Mouse (Mus musculus) intestine, postnatal 0 days (tissue): Measurements from ENCODE around the gene Pex5. TPM values are rescaled to one million over a fixed set of nuclear protein-coding genes. Genes with fewer than 3 reads are reported as not detected.

Experiments
- ATAC-seq: fragments of 200-750 bp; cut with Nextera tagmentation; 2 replicates; pipeline ENCODE4 v1.8.0; 2017; ENCODE audit warnings: mild to moderate bottlenecking, moderate TSS enrichment, moderate library complexity
- H3K27ac ChIP-seq: fragments of 300-500 bp; sonication (generic); 2 replicates; pipeline ENCODE4 v1.5.1; 2014; ENCODE audit warnings: mild to moderate bottlenecking, low read depth, low read length, moderate library complexity
- H3K27me3 ChIP-seq: fragments of 300-500 bp; sonication (generic); replicated peaks from 2 replicates; pipeline ENCODE4 v1.6.1; 2014; ENCODE audit warnings: low read length, mixed read lengths; ENCODE audit not compliant: control insufficient read depth, insufficient read depth
- H3K36me3 ChIP-seq: fragments of 300-500 bp; sonication (generic); 2 replicates; pipeline ENCODE4 v1.6.1; 2014; ENCODE audit warnings: mild to moderate bottlenecking, moderate library complexity; ENCODE audit not compliant: control insufficient read depth, insufficient read depth
- H3K4me1 ChIP-seq: fragments of 300-500 bp; sonication (generic); replicated peaks from 2 replicates; pipeline ENCODE4 v1.6.1; 2014; ENCODE audit warnings: antibody characterized with exemption, low read length, mixed read lengths; ENCODE audit not compliant: control insufficient read depth, insufficient read depth
- H3K4me2 ChIP-seq: fragments of 300-500 bp; sonication (generic); replicated peaks from 2 replicates; pipeline ENCODE4 v1.6.1; 2014; ENCODE audit warnings: low read depth, mild to moderate bottlenecking, moderate library complexity
- H3K4me3 ChIP-seq: fragments of 300-500 bp; sonication (generic); 2 replicates; pipeline ENCODE4 v1.5.1; 2014; ENCODE audit warnings: low read depth, low read length
- H3K9ac ChIP-seq: fragments of 300-500 bp; sonication (generic); 2 replicates; pipeline ENCODE4 v1.6.1; 2014; ENCODE audit warnings: mild to moderate bottlenecking, low read depth, low read length
- H3K9me3 ChIP-seq: fragments of 300-500 bp; sonication (generic); 2 replicates; pipeline ENCODE4 v1.6.1; 2016; ENCODE audit warnings: mixed run types; ENCODE audit not compliant: control insufficient read depth
- CTCF ChIP-seq: sonication (generic); IDR thresholded peaks from 2 replicates; pipeline ENCODE4 v1.5.1; 2016; ENCODE audit warnings: low read depth, mild to moderate bottlenecking, control low read depth, antibody characterized with exemption, moderate library complexity
- WGBS: fragments of 180-500 bp; shearing (Covaris S2); extraction: QIAGEN DNeasy Blood & Tissue Kit; methylation state at CpG from one replicate; pipeline ENCODE4 v1.1.7; 2014; 5-methylcytosine and 5-hydroxymethylcytosine counted together
- polyA plus RNA-seq: library from polyadenylated mRNA; unstranded; fragments of >200 nt; fragmentation: Nextera tagmentation; extraction: Ambion mirVana; gene quantifications from 2 replicates; pipeline ENCODE4 v1.2.1, GENCODE M21; 2015

The Pex5 gene
- polyA plus RNA-seq, 1 experiment from 2014 or later = 30.1 TPM

- 0 out of 2 replicates have a peak, but pooled peaks have one; percentile 42 for ATAC-seq
- Histone ChIP-seq H3K4me1 (no peaks in the 10 kb centered on the region), H3K9me3 (no peaks in the 10 kb centered on the region), H3K4me3 (no peak overlapping the region), H3K4me2 (no peak overlapping the region), H3K27me3 (no peaks in the 10 kb centered on the region), H3K27ac (no peak overlapping the region), H3K9ac (no peak overlapping the region), H3K36me3 (no peaks in the 10 kb centered on the region)
- WGBS = 63% methylated on average over 3 of the region's 3 CpGs
- TF ChIP-seq CTCF = no peak
Observed at GRCm38 (mm10) chr6:124451995-124452394, 37.1 kb upstream of the Pex5 start.

GRCm38 (mm10) chr6:124449668-124450383 is 35.0 kb upstream of the Pex5 start:
- Histone ChIP-seq H3K36me3 (no peaks in the 10 kb centered on the region), H3K27me3 (no peaks in the 10 kb centered on the region), H3K4me2 (no peak overlapping the region), H3K27ac (no peak overlapping the region), H3K4me3 (no peak overlapping the region), H3K4me1 (no peaks in the 10 kb centered on the region), H3K9ac (no peak overlapping the region), H3K9me3 (no peaks in the 10 kb centered on the region)
- ATAC-seq = no peak
- 81% methylated on average over 18 of the region's 18 CpGs for WGBS
- no peak for TF ChIP-seq CTCF

GRCm38 (mm10) chr6:124448959-124449667 is 34.2 kb upstream of the Pex5 start:
- ATAC-seq = no peak
- no peak for TF ChIP-seq CTCF
- H3K36me3 ChIP-seq = no peaks in the 10 kb centered on the region
- H3K4me1 ChIP-seq = no peaks in the 10 kb centered on the region
- H3K9me3 ChIP-seq = no peaks in the 10 kb centered on the region
- no peaks in the 10 kb centered on the region for H3K27me3 ChIP-seq
- WGBS = 89% methylated on average over 16 of the region's 16 CpGs
- H3K4me3 ChIP-seq = no peak overlapping the region
- no peak overlapping the region for H3K27ac ChIP-seq
- no peak overlapping the region for H3K9ac ChIP-seq
- H3K4me2 ChIP-seq = no peak overlapping the region

GRCm38 (mm10) chr6:124448186-124448852 is 33.5 kb upstream of the Pex5 start:
- H3K27me3 ChIP-seq = no peaks in the 10 kb centered on the region
- H3K36me3 ChIP-seq = no peaks in the 10 kb centered on the region
- peak; percentile 62 for TF ChIP-seq CTCF
- H3K9me3 ChIP-seq = no peaks in the 10 kb centered on the region
- WGBS = 68% methylated on average over 10 of the region's 10 CpGs
- no peaks in the 10 kb centered on the region for H3K4me1 ChIP-seq
- H3K4me2 ChIP-seq = no peak overlapping the region
- no peak overlapping the region for H3K4me3 ChIP-seq
- ATAC-seq = no peak
- H3K9ac ChIP-seq = no peak overlapping the region
- H3K27ac ChIP-seq = no peak overlapping the region

GRCm38 (mm10) chr6:124447356-124447755 is 32.5 kb upstream of the Pex5 start:
- Histone ChIP-seq H3K36me3 (no peaks in the 10 kb centered on the region), H3K4me1 (no peaks in the 10 kb centered on the region), H3K4me3 (no peak overlapping the region), H3K27ac (no peak overlapping the region), H3K4me2 (no peak overlapping the region), H3K9ac (no peak overlapping the region), H3K27me3 (no peaks in the 10 kb centered on the region), H3K9me3 (no peaks in the 10 kb centered on the region)
- no peak for TF ChIP-seq CTCF
- no peak for ATAC-seq
- WGBS = 72% methylated on average over 2 of the region's 2 CpGs

DNA sequence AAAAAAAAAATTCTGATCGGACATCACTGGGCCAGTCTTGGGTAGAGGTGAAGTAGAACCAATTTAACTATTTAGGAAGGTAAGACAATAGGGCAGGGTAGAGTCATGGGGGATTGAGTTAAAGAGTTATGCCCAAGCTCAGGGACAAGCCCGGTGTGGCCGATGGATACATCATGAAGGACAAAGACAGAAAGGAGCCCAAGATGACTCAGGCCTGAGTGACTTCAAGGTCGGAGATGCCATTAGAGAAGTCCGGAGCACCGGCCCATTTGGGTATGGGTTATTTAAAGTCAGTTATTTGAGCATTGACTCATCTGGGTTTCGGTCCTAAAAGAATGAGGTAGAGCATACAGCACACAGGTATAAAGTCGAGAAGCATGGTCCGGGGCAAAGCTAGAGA is 31.6 kb upstream of the Pex5 start:
- H3K9ac ChIP-seq = no peak overlapping the region
- no peaks in the 10 kb centered on the region for H3K9me3 ChIP-seq
- 93% methylated on average over 9 of the region's 9 CpGs for WGBS
- H3K36me3 ChIP-seq = no peaks in the 10 kb centered on the region
- no peak for ATAC-seq
- H3K4me1 ChIP-seq = no peaks in the 10 kb centered on the region
- no peak overlapping the region for H3K27ac ChIP-seq
- no peaks in the 10 kb centered on the region for H3K27me3 ChIP-seq
- no peak overlapping the region for H3K4me2 ChIP-seq
- no peak for TF ChIP-seq CTCF
- H3K4me3 ChIP-seq = no peak overlapping the region
